Mouse (Mus musculus) c-Kit-negative CD71-positive TER-119-positive erythroid progenitor cells, embryonic 14.5 days (primary cell): Measurements from ENCODE around the gene Bst1.

Source experiments
- DNase-seq: peaks from one replicate; pipeline ENCODE4 v3.0.0-alpha.2; 2013; ENCODE audit warnings: low read depth, low spot score

Gene Bst1

GRCm38 (mm10) chr5:43855769-43856168 is 37.1 kb downstream of the Bst1 start:
- DNase-seq: no peak

DNA sequence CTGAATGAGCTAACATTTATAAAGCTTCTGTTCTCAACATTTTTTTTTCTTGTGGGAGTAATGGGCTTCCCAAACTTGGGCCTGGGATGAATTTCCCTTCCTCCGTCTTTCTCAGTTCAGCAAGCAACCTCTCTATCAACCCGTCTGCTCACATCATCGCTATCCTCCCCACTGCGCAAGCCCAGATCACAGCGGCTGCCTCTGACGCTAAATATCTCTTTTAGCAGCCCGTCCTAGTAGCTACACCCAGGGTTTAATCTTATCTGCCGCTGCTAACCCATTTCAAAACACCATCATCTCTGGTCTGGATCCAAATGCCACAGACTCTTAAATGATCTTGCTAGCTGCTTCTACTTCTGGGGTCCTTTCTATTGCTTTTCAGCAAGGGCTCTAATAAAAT is 41.0 kb downstream of the Bst1 start:
- no peak for DNase-seq

DNA sequence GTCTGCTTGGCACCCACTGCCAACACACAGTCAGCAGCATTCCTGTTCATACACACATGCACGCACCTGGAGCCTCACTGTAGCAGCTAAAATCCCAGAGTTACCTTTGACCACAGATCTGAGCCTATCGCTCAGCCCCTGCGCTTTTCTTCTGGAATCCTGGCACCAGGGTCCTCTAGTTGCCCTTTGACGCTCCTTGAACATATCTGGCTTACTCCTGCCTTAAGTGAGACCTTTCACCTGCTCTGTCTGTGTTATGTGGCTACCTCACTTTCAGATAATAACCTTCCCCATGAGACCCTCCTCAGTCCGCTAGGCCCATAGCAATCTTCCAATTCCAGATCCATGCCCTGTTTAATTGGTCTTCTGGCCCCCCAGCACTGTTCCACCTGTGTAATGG is 41.4 kb downstream of the Bst1 start:
- DNase-seq: no peak

DNA sequence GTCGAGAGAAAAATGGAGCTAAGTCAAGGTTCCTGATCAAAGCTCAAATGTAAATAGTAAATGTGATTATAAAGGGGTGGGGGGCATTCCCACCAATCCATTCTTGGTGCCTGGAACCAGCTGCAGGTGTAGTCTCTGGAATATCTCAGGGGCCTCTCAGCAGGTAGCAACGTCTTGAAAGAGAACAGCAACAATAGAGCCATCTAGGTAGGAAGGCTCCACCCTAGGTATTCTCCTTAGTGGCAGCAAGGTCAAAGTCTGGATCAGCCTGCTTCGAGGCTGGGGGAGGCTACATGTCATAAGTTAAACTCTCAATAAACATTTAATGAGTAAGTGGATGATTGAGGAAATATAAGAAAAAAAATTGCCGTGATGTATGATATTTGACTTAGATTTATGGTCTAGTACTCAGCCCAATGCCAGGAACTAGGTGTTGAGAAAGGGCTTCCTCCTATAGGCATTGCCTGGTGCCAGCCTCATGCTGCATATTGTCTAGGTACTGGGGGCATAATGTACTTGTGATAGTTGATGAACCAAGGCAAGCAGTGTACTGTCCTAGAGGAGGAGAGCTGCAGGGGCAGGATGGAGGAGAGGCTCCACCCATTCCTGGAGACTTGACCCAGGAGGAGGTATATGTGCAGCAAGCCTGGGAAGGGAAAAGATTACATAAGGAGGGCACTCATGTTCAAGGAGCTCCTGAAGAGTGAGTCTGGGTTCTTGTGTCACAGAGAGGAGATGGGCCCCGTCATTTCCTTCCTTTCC is 42.2 kb downstream of the Bst1 start:
- DNase-seq: no peak

DNA sequence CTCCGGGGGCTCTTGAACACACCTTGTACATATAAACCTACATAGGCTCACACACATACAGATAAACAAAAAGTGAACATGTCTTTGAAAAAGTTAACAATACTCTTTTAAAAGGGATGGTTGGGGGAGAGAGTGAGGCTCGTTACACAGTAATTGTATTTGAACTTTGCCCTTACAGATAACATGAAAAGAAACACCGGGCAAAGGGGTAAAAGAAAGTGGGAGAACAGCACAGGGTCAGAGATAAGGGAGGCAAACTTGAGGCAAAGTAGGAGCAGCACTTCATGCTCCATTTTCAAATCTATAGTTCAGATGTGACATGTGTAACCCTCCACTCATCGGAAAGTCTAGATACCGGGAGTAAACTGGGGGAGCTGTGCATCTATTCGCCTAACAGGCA is 45.0 kb downstream of the Bst1 start:
- DNase-seq: no peak

GRCm38 (mm10) chr5:43865316-43865715 is 46.6 kb downstream of the Bst1 start:
- DNase-seq: no peak

GRCm38 (mm10) chr5:43868253-43868652 is 49.6 kb downstream of the Bst1 start, which contains the start of gene Cd38:
Cd38 (plus strand) TSS chr5:43868553.
- no peak for DNase-seq

GRCm38 (mm10) chr5:43868711-43869600 is 50.3 kb downstream of the Bst1 start:
- no peak for DNase-seq

- no peak for DNase-seq
These were observed 53.2 kb downstream of the Bst1 start for GRCm38 (mm10) chr5:43871845-43872244.

DNA sequence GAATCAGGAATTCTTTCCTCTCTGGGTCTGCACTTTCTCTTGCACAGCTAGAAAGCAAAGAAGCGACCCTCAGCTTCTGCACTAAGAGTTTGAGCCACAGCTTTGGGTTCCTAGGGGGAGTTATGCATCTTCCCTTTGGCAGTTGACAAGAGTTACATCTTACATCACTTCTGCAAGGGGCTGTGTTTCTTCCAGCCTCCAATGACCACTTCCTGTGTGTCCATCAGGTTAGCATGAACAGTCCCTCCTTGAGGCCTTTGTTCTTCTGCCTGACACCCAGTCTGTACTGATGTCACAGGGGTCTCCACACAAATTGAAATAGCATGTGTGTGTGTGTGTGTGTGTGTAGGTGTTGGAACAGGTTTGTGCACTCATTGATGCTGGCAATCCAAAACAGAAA is 54.0 kb downstream of the Bst1 start:
- DNase-seq: no peak

DNA sequence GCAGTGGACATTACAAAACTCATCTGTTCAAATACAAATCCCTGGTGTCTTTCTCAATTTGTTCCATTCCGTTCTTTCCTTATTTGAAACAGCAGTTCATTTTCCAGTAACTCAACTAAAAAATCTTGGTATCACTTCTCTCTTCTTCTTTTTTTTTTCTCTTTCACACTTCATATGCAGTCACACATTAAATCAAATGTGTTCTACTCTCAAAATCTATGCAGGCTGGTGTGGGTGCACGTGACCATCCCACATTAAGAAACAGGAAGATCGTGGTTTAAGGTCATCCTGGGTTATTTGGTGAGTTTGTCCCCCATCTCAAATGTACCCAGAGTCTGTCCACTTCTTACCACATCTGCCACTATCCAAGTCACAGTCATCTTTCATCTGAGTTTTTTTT is 63.3 kb downstream of the Bst1 start:
- no peak for DNase-seq

- no peak for DNase-seq
These were observed 66.6 kb downstream of the Bst1 start for GRCm38 (mm10) chr5:43885060-43885820.

DNA sequence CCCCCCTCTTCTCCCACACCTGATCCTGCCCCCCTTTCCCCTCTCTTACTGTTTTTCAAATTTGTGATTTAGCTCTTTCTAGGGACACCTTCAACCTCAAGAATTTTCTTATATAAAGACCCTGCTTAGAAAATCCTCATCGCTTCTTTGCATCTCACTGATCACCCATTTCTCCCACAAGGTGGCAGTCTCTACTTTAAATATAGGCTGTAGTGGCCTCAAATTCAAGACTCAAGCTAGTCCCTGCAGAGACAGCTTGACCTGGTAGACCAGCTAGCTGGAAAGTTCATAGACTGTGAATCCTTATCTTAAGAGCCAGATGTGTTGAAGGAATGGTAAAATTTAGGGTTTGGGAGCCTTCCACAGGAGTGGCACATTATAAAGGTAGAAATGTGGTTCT is 73.7 kb downstream of the Bst1 start:
- no peak for DNase-seq
